Mouse (Mus musculus): ENCODE data around the gene Sec61a2. TPM values are rescaled to one million over a fixed set of nuclear protein-coding genes. Genes with fewer than 3 reads are reported as not detected.

Gene Sec61a2
- 89.2 and 91.2 TPM in 2 replicates for polyA plus RNA-seq (2016; fragmentation: Nextera tagmentation; extraction: Ambion mirVana)

DNA sequence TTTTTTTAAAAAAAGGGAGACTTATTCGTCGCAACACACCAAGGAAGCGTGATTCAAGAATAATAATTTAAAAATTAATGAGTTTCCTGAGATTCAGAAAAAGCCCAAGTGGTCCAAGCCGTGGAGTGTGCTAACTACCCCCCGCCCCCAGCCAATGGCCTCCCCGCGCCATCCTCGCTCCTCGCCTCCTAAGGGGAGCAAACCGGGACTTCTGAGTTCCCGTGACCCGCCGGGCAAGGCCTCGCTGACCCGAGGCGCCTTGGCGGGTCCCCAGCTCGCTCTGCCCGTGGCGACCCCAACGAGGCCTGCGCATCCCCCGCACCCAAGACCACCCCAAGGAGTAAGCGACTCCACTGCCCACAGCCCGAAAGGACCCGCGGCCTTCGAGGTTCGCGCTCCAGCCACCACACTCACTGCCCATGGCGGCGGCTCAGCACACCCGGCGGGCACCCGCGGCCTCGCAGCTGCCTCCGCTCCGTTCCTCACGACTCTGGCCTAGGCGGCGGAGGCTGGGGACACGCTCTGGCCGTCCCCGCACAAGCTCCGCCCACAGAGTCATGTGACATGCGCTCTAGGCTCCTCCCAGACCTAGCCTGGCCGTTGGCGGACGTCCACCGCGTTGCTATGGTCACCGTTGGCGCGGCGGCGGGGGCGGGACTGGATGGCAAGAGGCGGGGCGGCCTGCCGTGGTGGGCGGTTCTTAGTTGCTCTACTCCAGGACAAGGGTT lies at the start of gene Sec61a2:
Gene Sec61a2 (minus strand): TSS at position 590 of the 728 bp plus-strand sequence.
- H3K27me3 ChIP-seq = no peaks in the 10 kb centered on the region
- no peaks in the 10 kb centered on the region for H3K9me3 ChIP-seq (replicated peaks)
- WGBS = under 1% methylated on average over 62 of the region's 62 CpGs
- peaks cover 9% of the 10 kb centered on the region for H3K4me1 ChIP-seq
- peak; percentile 100 for ATAC-seq (ENCODE audit: low FRiP score)
- H3K27ac ChIP-seq = peak within 1 kb of the TSS; percentile 77
- peak within 1 kb of the TSS; percentile 61 for H3K4me2 ChIP-seq (replicated peaks)
- H3K9ac ChIP-seq = peak within 1 kb of the TSS; percentile 90
- peaks cover 27% of the 10 kb centered on the region for H3K36me3 ChIP-seq
- peak within 1 kb of the TSS; percentile 70 for H3K4me3 ChIP-seq

DNA sequence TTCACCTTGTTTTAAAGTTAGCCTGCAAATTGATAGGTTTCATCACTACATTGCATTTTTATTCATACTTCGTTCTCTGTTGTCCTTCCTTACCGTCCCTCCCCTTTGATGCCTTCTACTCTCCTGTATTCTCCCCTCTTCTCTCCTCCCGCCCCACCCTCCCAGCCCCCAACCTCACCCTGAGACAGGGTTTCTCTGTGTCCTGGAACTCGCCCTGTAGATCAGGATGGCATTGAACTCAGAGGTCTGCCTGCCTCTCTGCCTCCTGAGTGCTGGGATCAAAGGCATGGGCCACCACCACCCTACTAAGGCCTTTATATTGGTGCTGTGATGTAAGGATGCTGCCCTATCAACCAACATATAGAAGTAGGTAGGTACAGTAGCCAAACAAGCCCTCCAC lies 47.8 kb upstream of the Sec61a2 start:
- no peak overlapping the region for H3K9ac ChIP-seq

DNA sequence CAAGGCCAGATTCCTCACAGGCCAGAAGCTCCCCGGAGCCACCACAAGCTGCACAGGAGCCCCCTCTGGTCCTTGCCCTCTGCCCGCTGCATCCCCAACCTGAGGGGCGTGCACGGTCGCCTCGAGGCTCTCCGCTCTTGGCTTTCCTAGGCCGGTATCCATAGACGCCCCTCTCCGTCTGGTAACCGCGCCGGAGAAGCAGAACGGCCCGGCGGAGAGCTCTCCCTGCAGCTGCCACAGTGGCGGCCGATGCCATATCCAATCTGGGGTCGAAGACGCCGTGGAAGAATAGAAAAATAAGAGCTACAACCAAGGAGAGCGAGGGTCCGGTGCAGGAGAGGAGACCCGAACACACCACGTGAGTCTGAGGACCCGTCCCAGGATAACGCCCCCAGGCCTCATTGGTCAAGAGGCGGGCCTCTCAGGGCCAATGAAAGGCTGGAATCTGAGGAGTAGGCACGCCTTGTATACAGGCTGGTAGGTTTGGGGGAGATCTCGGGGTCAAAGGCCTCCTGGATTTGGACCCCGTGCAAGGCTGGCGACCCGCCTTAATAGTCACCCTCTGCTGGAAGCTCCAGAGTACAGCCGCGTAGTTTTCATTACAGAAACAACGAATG lies 47.3 kb upstream of the Sec61a2 start, which contains the start of gene Dhtkd1:
Gene Dhtkd1 (minus strand): TSS at position 377 of the 617 bp plus-strand sequence.
- ATAC-seq (ENCODE audit: low FRiP score) = peak; percentile 98
- under 1% methylated on average over 36 of the region's 36 CpGs for WGBS
- peak within 1 kb of the TSS; percentile 67 for H3K9ac ChIP-seq
- peak within 1 kb of the TSS; percentile 52 for H3K4me3 ChIP-seq
- no peaks in the 10 kb centered on the region for H3K27me3 ChIP-seq
- no peaks in the 10 kb centered on the region for H3K4me1 ChIP-seq
- no peaks in the 10 kb centered on the region for H3K9me3 ChIP-seq (replicated peaks)
- H3K36me3 ChIP-seq = no peaks in the 10 kb centered on the region
- no peak within 1 kb of the TSS; the same call in 1 of the 2 replicates for H3K27ac ChIP-seq
- H3K4me2 ChIP-seq (replicated peaks) = peak within 1 kb of the TSS; percentile 67

More for the DNA sequence above, 47.8 kb upstream of the Sec61a2 start:
- no peaks in the 10 kb centered on the region for H3K9me3 ChIP-seq (replicated peaks)
- ATAC-seq (ENCODE audit: low FRiP score) = peak; percentile 24; the same call in 1 of the 2 replicates
- 38% methylated on average over 4 of the region's 4 CpGs for WGBS
- no peaks in the 10 kb centered on the region for H3K4me1 ChIP-seq
- H3K36me3 ChIP-seq = no peaks in the 10 kb centered on the region
- peak overlapping the region; percentile 52 for H3K4me3 ChIP-seq
- H3K27ac ChIP-seq = no peak overlapping the region
- peak overlapping the region; percentile 67 for H3K4me2 ChIP-seq (replicated peaks)
- no peaks in the 10 kb centered on the region for H3K27me3 ChIP-seq

DNA sequence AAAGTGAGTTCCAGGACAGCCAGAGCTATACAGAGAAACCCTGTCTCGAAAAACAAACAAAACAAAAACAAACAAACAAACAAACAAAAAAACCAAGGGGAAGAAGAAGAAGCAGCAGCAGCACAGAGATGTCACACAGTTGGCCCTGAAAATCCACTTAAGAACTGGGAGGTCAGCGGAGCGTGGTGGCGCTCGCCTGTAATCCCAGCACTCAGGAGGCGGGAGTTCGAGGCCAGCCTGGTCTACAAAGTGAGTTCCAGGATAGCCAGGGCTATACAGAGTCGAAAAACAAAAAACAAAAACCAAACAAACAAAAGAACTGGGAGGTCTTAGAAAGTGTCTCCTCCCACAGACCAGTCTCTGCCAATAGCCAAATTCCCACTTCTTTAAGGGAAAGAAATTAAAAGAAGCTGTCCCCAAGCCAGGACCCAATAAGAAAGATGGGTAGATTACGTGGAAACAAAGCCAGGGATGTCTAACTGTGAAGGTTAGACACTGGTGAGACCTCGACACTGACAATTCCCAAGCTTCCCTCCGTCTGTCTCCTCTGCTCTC lies 46.7 kb upstream of the Sec61a2 start:
- Histone ChIP-seq H3K36me3 (no peaks in the 10 kb centered on the region), H3K4me1 (no peaks in the 10 kb centered on the region), H3K4me2 (replicated peaks) (peak overlapping the region; percentile 67), H3K9me3 (replicated peaks) (no peaks in the 10 kb centered on the region), H3K27me3 (no peaks in the 10 kb centered on the region), H3K27ac (no peak overlapping the region), H3K9ac (peak overlapping the region; percentile 67), H3K4me3 (peak overlapping the region; percentile 52)
- peak; percentile 18; the same call in 1 of the 2 replicates for ATAC-seq (ENCODE audit: low FRiP score)
- WGBS = 57% methylated on average over 11 of the region's 11 CpGs

DNA sequence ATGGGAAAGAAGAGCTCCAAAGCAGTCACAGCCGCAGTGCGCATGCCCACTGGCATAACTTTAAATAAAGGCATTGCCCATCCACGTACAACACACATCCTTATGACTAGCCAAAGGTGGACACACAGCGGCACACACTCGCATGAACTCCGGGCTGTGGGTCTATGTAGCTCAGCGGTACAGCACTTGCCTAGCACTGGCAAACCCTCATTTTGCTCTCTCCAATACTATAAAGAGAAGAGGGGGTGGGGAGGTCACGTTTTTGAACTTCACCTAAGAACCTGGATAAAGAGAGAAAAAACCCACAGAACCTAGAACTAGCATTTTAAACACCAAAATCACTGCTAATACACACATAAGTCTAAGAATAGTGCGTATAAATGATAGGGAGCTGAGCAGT lies 45.7 kb upstream of the Sec61a2 start:
- Histone ChIP-seq H3K27ac (no peak overlapping the region), H3K27me3 (no peaks in the 10 kb centered on the region), H3K9me3 (replicated peaks) (no peaks in the 10 kb centered on the region), H3K4me2 (replicated peaks) (no peak overlapping the region), H3K9ac (no peak overlapping the region), H3K4me1 (no peaks in the 10 kb centered on the region), H3K36me3 (no peaks in the 10 kb centered on the region), H3K4me3 (no peak overlapping the region)
- no peak for ATAC-seq (ENCODE audit: low FRiP score)
- WGBS = 97% methylated on average over 9 of the region's 9 CpGs

DNA sequence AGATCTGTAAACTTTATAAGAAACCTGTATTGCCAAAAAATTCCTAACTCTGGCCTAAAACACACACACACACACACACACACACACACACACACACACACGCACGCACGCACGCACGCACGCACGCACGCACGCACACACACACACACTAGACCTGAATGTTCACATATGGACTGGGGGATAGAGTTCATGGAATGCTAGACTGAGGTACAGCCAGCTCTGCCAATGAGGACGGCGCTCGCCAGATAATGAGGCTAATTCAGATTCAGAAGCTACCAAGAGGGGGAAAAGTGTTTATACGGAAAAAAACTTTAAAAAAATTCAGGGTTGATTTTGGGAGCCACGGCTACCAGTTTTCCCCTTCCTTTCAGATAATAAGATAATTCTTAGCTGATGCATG lies 44.7 kb upstream of the Sec61a2 start:
- Histone ChIP-seq H3K9me3 (replicated peaks) (no peaks in the 10 kb centered on the region), H3K4me1 (no peaks in the 10 kb centered on the region), H3K9ac (no peak overlapping the region), H3K4me2 (replicated peaks) (no peak overlapping the region), H3K27ac (no peak overlapping the region), H3K36me3 (no peaks in the 10 kb centered on the region), H3K27me3 (no peaks in the 10 kb centered on the region), H3K4me3 (no peak overlapping the region)
- WGBS = 87% methylated on average over 14 of the region's 14 CpGs
- ATAC-seq (ENCODE audit: low FRiP score) = no peak

DNA sequence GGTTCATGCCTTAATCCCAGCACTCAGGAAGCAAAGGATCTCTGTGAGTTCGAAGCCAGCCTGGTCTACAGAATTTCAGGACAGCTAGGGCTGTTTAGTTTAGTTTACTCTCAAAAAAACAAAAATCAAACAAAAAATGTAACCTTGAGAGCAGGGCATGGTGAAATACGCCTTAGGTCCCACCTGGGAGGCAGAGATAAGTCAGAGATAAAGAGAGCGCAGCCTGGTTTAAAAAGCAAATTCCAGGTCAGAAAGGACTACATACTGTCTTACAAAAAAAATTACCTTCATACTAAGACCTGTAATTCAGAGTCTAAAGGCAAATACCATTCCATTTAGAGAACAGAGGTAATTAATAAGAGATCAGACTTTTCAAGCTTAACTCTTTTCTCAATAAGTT lies 44.1 kb upstream of the Sec61a2 start:
- Histone ChIP-seq H3K36me3 (no peaks in the 10 kb centered on the region), H3K9ac (no peak overlapping the region), H3K9me3 (replicated peaks) (no peaks in the 10 kb centered on the region), H3K4me2 (replicated peaks) (no peak overlapping the region), H3K4me1 (no peaks in the 10 kb centered on the region), H3K27me3 (no peaks in the 10 kb centered on the region), H3K27ac (no peak overlapping the region), H3K4me3 (no peak overlapping the region)
- 94% methylated on average over 3 of the region's 3 CpGs for WGBS
- no peak for ATAC-seq (ENCODE audit: low FRiP score)

DNA sequence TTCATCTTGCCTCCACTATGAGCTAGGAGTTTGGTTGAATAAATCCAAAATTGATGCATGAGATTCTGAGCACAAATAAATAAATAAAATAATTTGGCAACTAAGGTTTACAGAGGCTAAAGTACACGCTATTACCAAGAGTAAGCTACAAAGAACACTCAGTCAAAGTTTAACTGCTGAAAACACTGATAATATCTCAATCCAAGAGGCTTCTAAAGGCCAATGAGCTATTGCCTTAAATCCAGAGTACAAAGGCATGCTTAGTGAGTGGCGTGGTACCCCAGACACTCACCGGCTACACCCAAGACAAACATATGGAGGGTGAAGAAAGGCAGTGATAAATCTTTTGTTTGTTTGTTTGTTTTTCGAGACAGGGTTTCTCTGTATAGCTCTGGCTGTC lies 41.3 kb upstream of the Sec61a2 start:
- no peak overlapping the region for H3K9ac ChIP-seq
- WGBS = 88% methylated on average over 4 of the region's 4 CpGs
- H3K36me3 ChIP-seq = no peaks in the 10 kb centered on the region
- no peak overlapping the region for H3K4me3 ChIP-seq
- no peaks in the 10 kb centered on the region for H3K27me3 ChIP-seq
- no peaks in the 10 kb centered on the region for H3K4me1 ChIP-seq
- ATAC-seq (ENCODE audit: low FRiP score) = no peak
- H3K4me2 ChIP-seq (replicated peaks) = no peak overlapping the region
- no peaks in the 10 kb centered on the region for H3K9me3 ChIP-seq (replicated peaks)
- no peak overlapping the region for H3K27ac ChIP-seq

DNA sequence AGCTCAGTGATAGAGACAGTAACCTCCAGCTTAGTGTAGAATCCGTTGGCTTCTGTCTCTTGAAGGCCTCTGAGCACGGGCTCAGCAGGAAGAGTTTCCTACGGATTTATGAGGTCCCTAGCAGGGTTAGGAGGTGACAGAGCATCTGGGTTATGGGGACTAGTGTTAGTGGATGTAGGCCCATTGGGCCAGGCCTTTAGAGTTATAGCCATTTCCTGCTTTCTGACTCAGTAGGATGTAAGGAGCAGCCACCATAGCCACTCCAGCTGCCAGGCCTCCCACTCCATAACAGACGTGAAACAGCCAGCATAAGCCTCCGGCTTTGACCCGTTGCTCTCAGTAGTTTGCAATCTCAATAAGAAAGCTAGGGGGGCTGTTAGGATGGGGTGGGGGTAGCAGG lies 40.8 kb upstream of the Sec61a2 start:
- Histone ChIP-seq H3K27me3 (no peaks in the 10 kb centered on the region), H3K9ac (no peak overlapping the region), H3K4me1 (no peaks in the 10 kb centered on the region), H3K36me3 (no peaks in the 10 kb centered on the region), H3K4me3 (no peak overlapping the region), H3K27ac (no peak overlapping the region), H3K9me3 (replicated peaks) (no peaks in the 10 kb centered on the region), H3K4me2 (replicated peaks) (no peak overlapping the region)
- ATAC-seq (ENCODE audit: low FRiP score) = no peak
- WGBS = 81% methylated on average over 6 of the region's 6 CpGs

DNA sequence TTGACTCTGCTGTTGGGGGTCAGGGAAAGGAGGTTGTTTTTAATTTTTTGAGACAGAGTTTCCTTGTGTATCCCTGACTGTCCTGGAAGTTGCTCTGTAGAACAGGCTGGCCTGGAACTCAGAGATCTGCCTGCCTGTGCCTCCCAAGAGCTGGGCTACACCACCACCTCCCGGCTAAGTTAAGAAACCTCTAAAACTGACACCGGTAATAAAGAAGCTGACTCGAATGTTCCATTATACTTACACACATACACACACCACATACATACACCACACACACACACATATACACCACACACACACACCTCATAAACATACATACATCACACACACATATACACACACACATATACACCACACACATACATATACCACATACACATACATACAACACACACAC lies 39.7 kb upstream of the Sec61a2 start:
- H3K4me3 ChIP-seq = no peak overlapping the region
- H3K9ac ChIP-seq = no peak overlapping the region
- H3K4me1 ChIP-seq = no peaks in the 10 kb centered on the region
- H3K27ac ChIP-seq = no peak overlapping the region
- H3K9me3 ChIP-seq (replicated peaks) = no peaks in the 10 kb centered on the region
- 0 out of 2 replicates have a peak, but pooled peaks cover 3% of the 10 kb centered on the region for H3K36me3 ChIP-seq
- H3K27me3 ChIP-seq = no peaks in the 10 kb centered on the region
- WGBS = 93% methylated on average over 3 of the region's 3 CpGs
- ATAC-seq (ENCODE audit: low FRiP score) = no peak
- H3K4me2 ChIP-seq (replicated peaks) = no peak overlapping the region

DNA sequence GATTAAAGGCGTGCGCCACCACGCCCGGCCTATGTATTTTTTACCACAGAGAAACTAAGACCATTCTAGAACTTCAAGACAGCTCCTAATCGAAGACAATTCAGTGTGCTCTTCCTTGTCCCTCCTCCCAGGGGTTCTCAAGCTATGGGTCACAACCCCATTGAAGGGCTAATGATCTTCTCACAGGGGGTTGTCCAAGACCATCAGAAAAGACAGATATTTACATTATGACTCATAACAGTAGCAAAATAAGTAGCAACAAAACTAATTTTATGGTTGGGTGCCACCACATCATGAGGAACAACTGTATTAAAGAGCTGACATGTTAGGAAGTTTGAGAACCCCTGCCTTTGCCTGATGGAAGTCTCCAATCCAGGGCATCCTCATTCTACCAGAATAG lies 36.7 kb upstream of the Sec61a2 start:
- Histone ChIP-seq H3K4me3 (no peak overlapping the region), H3K9ac (no peak overlapping the region), H3K27ac (no peak overlapping the region), H3K36me3 (peaks cover 17% of the 10 kb centered on the region), H3K9me3 (replicated peaks) (no peaks in the 10 kb centered on the region), H3K4me2 (replicated peaks) (no peak overlapping the region), H3K27me3 (no peaks in the 10 kb centered on the region), H3K4me1 (no peaks in the 10 kb centered on the region)
- no peak for ATAC-seq (ENCODE audit: low FRiP score)
- WGBS = 90% methylated on average over 5 of the region's 5 CpGs

DNA sequence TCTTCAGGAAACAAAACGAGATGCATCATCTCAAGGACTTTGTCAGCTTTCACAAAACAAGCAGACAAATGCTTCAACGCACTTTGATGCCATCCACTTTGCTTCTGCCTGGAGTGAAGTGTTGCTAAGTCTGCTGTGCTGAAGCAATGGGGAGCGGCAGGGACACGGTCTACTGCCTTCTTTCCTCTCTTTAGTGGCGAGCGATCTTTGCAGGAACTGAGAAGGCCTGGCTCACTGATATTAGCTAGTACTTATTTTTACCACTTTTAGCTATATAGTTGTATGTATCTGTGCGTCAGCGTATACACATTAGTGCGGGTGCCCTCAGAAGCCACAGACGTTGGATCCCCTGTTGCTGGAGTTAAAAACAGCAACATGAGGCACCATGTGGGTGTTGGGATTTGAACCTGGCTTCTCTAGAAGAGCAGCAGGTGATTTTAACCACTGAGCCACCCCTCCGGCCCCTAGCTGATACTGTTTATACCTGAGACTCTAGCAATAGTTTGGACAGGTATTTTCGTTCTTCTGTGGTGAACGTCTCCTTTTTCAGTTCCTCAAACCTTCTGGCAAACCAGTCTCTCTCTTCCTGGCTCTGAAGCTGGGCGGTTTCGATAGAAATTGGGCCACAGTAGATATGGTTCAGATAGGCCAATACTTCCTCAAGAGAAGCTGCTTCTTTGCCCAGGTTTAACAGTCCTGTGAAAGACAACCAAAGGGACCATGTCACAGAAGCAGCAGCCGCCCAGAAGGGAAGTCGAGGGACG lies 35.2 kb upstream of the Sec61a2 start:
- Histone ChIP-seq H3K4me1 (no peaks in the 10 kb centered on the region), H3K4me3 (no peak overlapping the region), H3K27me3 (no peaks in the 10 kb centered on the region), H3K27ac (no peak overlapping the region), H3K9me3 (replicated peaks) (no peaks in the 10 kb centered on the region), H3K36me3 (peaks cover 23% of the 10 kb centered on the region), H3K4me2 (replicated peaks) (no peak overlapping the region), H3K9ac (no peak overlapping the region)
- no peak for ATAC-seq (ENCODE audit: low FRiP score)
- 91% methylated on average over 18 of the region's 18 CpGs for WGBS

All from hindbrain, embryonic 12.5 days (tissue).